Mouse (Mus musculus) brain, embryonic 14.5 days (tissue): ENCODE measurements around the gene Clec4n.

Source experiments
- CTCF ChIP-seq: fragments of 200-500 bp; IDR thresholded peaks from 2 replicates; pipeline ENCODE4 v1.5.1; 2012; ENCODE audit warnings: inconsistent platforms, mild to moderate bottlenecking, moderate library complexity, borderline replicate concordance; ENCODE audit not compliant: insufficient read depth, insufficient read length; ENCODE audit errors: extremely low read depth
- POLR2A ChIP-seq: fragments of 200-500 bp; IDR thresholded peaks from 2 replicates; pipeline ENCODE4 v1.6.1; 2012; ENCODE audit warnings: mild to moderate bottlenecking, inconsistent platforms, borderline replicate concordance; ENCODE audit not compliant: poor library complexity, insufficient read depth, insufficient read length, severe bottlenecking; ENCODE audit errors: extremely low read depth

- TF ChIP-seq CTCF = no peak
- TF ChIP-seq POLR2A = no peak
Observed at GRCm38 (mm10) chr6:123260868-123261267, 31.2 kb downstream of the Clec4n start.
